Mouse (Mus musculus): ENCODE measurements around the gene Pnkd. TPM values are rescaled to one million over a fixed set of nuclear protein-coding genes. Genes with fewer than 3 reads are reported as not detected.
"Not testable (repeated sequence)": the region's sequence is repeated elsewhere in the genome, so short reads cannot be mapped to it uniquely, and the experiment has no call there.

Pnkd gene
- polyA plus RNA-seq, 1 experiment from 2014 or later: 170 TPM

DNA sequence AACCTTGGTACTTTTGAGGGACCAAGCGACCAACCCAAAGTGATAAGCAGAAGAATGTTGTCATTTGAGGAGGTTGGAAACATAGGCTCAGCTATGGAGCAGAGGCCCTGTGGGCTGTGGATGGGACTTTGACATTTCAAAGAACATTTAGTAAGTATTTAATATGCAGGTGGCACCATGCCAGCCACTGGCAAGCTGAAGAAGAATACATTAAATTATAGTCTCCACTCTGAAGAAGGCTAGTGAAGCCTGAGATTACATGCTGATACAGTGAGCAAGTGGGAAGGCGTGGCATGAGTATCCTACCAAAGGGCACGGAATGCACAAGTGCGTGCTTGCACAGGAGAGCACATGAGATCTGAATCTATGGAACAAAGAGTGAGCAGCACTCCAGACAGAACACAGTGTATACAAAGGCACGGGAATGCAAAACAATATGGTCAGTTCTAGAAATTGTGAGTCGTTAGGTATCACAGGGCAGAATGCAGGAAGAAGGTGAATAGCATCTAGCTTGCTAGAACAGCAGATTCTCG is 45.2 kb downstream of the Pnkd start:
- Histone ChIP-seq H3K27me3 (ENCODE audit: insufficient read depth, poor library complexity, severe bottlenecking) (no peaks in the 10 kb centered on the region), H3K36me3 (peaks cover 15% of the 10 kb centered on the region; the same call in 1 of the 2 replicates), H3K4me3 (no peak overlapping the region), H3K4me1 (peaks cover 41% of the 10 kb centered on the region), H3K27ac (no peak overlapping the region), H3K9me3 (no peaks in the 10 kb centered on the region)
- DNase-seq (ENCODE audit: low spot score): no peak
- 76% methylated on average over 7 of the region's 7 CpGs for WGBS

DNA sequence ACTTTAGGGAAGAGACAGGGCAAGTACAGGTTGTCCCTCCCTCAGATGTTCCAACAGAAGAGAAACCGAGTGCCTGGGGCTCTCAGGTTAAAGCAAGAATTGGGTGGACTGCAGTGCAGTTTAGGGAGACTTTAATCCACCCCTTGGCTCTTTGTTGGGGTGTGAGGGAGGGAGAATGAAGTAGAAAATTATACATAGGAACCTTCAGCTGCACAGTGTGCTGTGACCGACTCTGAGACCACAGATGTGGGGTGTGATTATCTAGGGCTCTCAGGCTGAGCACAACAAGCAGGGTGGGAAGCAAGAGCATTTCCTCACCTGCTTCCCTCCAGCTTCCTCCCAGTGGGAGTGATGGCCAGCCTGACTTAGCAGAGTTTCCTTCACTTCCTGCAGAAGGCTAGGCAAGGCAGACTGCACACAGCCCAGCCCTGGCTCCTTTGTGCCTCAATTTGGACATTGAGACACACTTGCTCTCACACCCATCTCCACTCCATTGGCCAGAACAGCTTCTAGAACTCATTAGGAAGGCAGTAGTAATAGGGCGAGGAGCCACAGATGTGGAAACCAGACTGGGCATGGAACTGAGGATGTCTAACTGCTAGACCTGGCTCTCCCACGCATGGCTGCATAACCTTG is 46.4 kb downstream of the Pnkd start:
- Histone ChIP-seq H3K4me1 (peaks cover 48% of the 10 kb centered on the region), H3K36me3 (peaks cover 12% of the 10 kb centered on the region; the same call in 1 of the 2 replicates), H3K27me3 (ENCODE audit: insufficient read depth, poor library complexity, severe bottlenecking) (no peaks in the 10 kb centered on the region), H3K27ac (peak overlapping the region; percentile 80; the same call in 1 of the 2 replicates), H3K9me3 (no peaks in the 10 kb centered on the region), H3K4me3 (no peak overlapping the region)
- WGBS: 73% methylated on average over 4 of the region's 4 CpGs
- DNase-seq (ENCODE audit: low spot score): no peak

DNA sequence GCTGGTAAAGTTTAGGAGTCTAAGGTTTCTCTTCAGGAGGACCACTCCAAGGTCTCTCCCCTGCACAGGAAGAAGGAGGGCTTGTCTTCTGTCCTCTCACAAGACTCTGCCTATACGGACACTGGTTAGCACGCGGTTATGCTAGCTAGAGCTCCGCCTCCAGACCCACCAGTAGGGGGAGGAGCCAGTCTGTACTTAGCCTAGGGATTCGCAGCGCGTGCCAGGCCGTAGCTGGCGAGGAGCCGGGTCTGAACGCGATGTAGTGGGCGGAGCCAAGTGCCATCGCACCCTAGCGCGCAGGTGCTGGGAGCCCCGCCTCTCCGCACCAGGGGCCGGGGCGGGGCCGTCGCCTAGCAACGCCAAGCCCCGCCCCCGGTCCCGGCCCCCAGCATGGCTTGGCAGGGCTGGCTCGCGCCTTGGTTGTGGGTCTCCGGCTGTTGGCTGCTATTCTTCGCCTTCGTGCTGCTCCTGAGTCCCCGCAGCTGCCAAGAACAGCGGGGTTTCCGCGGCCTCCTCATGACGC is 47.6 kb downstream of the Pnkd start:
- DNase-seq (ENCODE audit: low spot score): peak; percentile 98
- H3K27ac ChIP-seq: peak overlapping the region; percentile 80
- peaks cover 12% of the 10 kb centered on the region; the same call in 1 of the 2 replicates for H3K36me3 ChIP-seq
- no peaks in the 10 kb centered on the region for H3K9me3 ChIP-seq
- no peaks in the 10 kb centered on the region for H3K27me3 ChIP-seq (ENCODE audit: insufficient read depth, poor library complexity, severe bottlenecking)
- under 1% methylated on average over 36 of the region's 36 CpGs for WGBS
- H3K4me3 ChIP-seq: peak overlapping the region; percentile 69
- peaks cover 54% of the 10 kb centered on the region for H3K4me1 ChIP-seq

DNA sequence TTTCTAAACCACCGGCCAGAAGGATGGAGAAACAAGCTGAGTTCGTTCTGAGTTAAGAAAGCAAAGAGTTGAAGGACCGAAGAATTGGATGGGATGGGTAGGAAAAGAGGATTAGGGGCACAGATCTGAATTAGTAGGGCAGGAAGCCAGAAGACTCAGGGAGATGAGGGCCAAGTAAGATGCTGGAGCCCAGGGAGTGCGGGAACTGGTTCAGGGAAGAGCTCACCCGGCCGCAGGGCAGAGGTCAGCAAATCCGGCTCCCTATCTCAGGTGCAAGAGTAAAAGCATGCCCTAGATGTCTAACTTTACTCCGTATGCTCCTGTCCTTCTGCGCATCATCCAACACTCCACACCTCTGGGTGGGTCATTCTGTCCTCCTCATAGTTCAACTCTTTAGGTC is 48.2 kb downstream of the Pnkd start:
- WGBS: 3% methylated on average over 9 of the region's 9 CpGs
- Histone ChIP-seq H3K27me3 (ENCODE audit: insufficient read depth, poor library complexity, severe bottlenecking) (no peaks in the 10 kb centered on the region), H3K36me3 (peaks cover 12% of the 10 kb centered on the region; the same call in 1 of the 2 replicates), H3K27ac (peak overlapping the region; percentile 80), H3K4me1 (peaks cover 60% of the 10 kb centered on the region), H3K4me3 (peak overlapping the region; percentile 69), H3K9me3 (no peaks in the 10 kb centered on the region)
- DNase-seq (ENCODE audit: low spot score): no peak

DNA sequence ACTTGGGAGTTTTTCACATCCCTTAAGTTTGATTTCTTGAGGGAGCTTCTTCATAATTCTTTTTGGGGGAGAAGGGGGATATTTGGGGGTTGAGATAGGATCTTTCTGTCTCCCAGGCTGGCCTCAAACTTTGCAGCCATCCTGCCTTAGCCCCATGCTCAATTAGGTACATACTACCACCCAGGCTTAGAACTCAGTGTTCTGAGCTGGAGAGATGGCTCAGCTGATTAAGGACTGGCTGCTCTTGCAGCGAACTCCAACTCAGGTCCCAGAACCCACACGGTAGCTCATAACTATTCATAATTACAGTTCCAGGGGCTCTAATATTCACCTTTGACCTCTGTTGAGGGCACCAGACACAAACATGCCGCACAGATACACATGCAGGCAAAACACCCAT is 49.9 kb downstream of the Pnkd start:
- Histone ChIP-seq H3K27me3 (ENCODE audit: insufficient read depth, poor library complexity, severe bottlenecking) (no peaks in the 10 kb centered on the region), H3K27ac (no peak overlapping the region), H3K36me3 (no peaks in the 10 kb centered on the region), H3K9me3 (no peaks in the 10 kb centered on the region), H3K4me3 (no peak overlapping the region), H3K4me1 (peaks cover 67% of the 10 kb centered on the region)
- WGBS: 86% methylated on average over 3 of the region's 3 CpGs
- DNase-seq (ENCODE audit: low spot score): no peak

DNA sequence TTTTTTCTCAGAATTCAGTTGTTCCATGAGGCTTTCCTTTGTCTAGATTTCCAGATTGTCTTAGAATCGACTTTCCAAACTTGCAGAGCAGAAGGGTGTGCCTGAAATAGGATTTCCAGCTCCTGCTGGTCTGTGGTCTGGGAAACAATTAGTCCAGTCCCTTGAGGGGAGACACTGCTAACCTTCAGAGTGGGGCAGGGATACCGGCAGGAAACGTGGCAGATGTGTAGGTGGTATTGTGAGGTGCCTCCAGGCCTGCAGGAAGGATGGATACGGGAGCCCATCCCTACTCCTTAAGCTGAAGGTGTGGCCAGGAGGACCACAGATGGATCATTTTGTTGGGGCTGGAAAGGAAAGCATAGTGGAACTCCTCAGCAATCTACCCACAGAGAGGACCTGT is 50.3 kb downstream of the Pnkd start:
- Histone ChIP-seq H3K4me1 (peaks cover 71% of the 10 kb centered on the region), H3K27me3 (ENCODE audit: insufficient read depth, poor library complexity, severe bottlenecking) (no peaks in the 10 kb centered on the region), H3K27ac (0 out of 2 replicates have a peak overlapping the region, but pooled peaks have one; percentile 9), H3K9me3 (no peaks in the 10 kb centered on the region), H3K4me3 (no peak overlapping the region), H3K36me3 (no peaks in the 10 kb centered on the region)
- no peak for DNase-seq (ENCODE audit: low spot score)
- 52% methylated on average over 4 of the region's 4 CpGs for WGBS

DNA sequence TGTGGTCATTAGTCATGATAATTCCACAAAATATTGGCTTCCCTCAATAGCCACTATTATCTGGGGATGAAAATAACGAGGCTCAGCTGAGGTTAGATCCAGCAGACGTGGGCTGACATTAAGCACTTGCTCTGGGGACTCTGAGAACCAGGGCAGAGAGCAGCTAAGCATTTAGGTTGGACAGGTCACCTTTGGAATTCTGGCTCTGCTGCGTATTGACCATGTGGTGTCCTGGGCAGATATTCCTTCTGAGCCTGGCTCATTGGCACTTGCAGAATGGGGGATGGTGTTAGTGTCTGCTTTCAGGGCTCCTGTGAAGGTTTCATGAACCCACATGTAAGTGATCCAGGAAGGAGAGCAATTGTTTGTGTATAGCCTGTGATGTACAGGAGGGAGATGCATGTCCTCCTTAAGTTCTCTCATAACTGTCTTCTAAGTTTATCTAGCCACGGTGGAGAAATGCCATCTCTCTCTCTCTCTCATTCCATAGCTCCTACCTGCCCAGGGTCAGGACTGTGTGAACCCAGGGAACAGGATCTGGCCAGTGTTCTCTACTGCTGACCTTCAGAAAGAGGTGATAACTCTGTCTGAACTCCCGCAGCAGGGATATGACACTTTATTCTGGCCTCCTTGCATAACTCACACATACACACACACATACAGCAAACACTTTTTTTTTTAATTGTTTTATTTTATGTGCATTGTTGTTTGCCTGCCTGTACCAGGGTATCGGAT is 50.9 kb downstream of the Pnkd start:
- Histone ChIP-seq H3K4me3 (no peak overlapping the region), H3K27ac (0 out of 2 replicates have a peak overlapping the region, but pooled peaks have one; percentile 9), H3K4me1 (peaks cover 72% of the 10 kb centered on the region), H3K36me3 (peaks cover 3% of the 10 kb centered on the region), H3K9me3 (no peaks in the 10 kb centered on the region), H3K27me3 (ENCODE audit: insufficient read depth, poor library complexity, severe bottlenecking) (no peaks in the 10 kb centered on the region)
- DNase-seq (ENCODE audit: low spot score): no peak
- WGBS: 81% methylated on average over 6 of the region's 6 CpGs

DNA sequence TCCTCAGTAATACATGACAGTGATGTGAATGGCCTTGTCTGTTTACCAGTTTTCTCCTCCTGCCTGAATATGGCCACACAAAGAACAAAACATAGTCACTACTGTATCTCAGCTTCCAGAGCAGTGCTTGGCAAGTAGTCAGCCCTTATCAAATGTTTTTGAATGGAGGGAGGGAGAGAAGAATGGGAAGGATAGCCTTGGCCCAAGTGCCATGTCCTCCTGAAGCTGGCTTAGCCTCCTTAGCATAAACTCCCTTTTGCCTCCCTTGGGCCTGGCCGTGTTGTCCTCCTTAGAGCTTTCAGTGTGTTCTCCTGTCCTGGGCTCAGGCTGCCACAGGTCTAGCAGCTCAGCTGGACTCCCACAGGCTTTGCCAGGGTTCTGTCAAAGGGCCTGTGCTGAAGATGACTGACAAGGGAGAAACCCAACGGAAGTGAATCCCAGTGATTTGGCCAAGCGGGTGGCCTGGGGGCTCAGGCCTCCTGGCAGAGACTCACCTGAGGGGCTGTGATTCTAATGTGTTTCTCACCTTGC is 52.6 kb downstream of the Pnkd start:
- no peak for DNase-seq (ENCODE audit: low spot score)
- Histone ChIP-seq H3K4me3 (no peak overlapping the region), H3K36me3 (peaks cover 3% of the 10 kb centered on the region), H3K9me3 (no peaks in the 10 kb centered on the region), H3K27me3 (ENCODE audit: insufficient read depth, poor library complexity, severe bottlenecking) (no peaks in the 10 kb centered on the region), H3K4me1 (peaks cover 55% of the 10 kb centered on the region), H3K27ac (peak overlapping the region; percentile 53; the same call in 1 of the 2 replicates)
- WGBS: 62% methylated on average over 3 of the region's 3 CpGs

DNA sequence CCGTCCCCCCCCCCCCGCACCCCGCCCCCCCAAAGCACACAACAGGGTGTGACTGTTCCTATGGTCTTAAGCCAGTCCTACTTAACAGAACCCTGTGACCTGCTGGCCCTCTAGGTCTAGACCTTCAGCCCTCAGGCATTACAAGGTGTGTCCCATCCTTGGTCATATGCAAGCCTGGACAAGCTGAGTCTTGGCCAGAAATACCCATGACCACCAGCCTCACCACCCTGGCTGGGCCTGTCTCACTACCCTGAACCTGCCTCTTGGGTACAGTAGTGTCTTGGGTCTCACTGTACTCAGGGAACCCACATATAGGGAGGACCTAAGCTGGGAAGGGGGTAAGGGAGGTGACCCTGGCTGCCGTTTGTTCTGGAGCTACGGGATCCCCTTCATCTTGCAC is 53.3 kb downstream of the Pnkd start:
- Histone ChIP-seq H3K4me1 (peaks cover 55% of the 10 kb centered on the region), H3K36me3 (peaks cover 3% of the 10 kb centered on the region), H3K27ac (no peak overlapping the region; the same call in 1 of the 2 replicates), H3K27me3 (ENCODE audit: insufficient read depth, poor library complexity, severe bottlenecking) (no peaks in the 10 kb centered on the region), H3K4me3 (no peak overlapping the region), H3K9me3 (no peaks in the 10 kb centered on the region)
- 75% methylated on average over 5 of the region's 5 CpGs for WGBS
- no peak for DNase-seq (ENCODE audit: low spot score)

DNA sequence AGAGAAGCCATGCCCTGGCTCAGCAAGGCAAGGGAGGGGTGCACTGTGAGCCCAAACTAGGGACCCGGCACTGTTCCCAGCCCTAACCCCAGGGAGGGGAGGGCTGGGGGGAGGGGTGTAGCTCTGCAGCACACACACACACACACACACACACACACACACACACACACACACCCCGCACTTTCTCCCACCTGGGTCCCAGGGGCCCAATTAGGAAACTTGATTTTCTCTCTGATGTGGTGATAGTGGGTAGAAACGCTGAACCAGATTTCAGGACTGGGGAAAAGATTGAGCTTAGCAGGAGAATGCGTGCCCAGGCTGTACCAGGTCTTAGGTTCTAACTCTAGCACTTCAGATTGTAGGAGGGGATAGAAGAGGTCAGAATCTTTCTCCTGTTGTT is 53.9 kb downstream of the Pnkd start:
- DNase-seq (ENCODE audit: low spot score): no peak
- no peaks in the 10 kb centered on the region for H3K9me3 ChIP-seq
- H3K4me1 ChIP-seq: peaks cover 55% of the 10 kb centered on the region
- H3K4me3 ChIP-seq: no peak overlapping the region
- WGBS: 78% methylated on average over 4 of the region's 4 CpGs
- H3K27me3 ChIP-seq (ENCODE audit: insufficient read depth, poor library complexity, severe bottlenecking): no peaks in the 10 kb centered on the region
- no peak overlapping the region; the same call in 1 of the 2 replicates for H3K27ac ChIP-seq
- peaks cover 3% of the 10 kb centered on the region for H3K36me3 ChIP-seq

DNA sequence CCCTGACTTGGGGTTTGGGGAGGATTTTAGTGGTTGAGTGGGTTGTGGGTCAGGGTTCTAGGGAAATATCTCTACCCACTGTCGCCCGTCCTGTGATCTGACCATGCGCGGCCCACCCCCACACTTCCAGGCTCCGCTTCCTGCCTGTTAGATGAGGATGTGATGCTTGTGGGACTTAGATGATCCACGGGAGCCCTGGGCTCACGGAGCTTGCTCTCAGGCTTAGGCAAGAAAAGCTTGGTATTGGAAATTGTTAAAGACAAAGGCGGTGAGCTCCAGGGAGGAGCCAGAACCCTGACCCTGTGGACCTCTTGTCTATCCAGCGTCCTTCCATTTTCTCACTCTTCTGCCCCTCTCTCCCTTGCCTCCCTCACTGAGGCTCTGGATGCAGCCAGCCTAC is 55.2 kb downstream of the Pnkd start:
- no peaks in the 10 kb centered on the region for H3K9me3 ChIP-seq
- 82% methylated on average over 9 of the region's 9 CpGs for WGBS
- H3K27ac ChIP-seq: no peak overlapping the region
- H3K4me3 ChIP-seq: no peak overlapping the region
- H3K36me3 ChIP-seq: peaks cover 3% of the 10 kb centered on the region
- H3K4me1 ChIP-seq: peaks cover 53% of the 10 kb centered on the region
- H3K27me3 ChIP-seq (ENCODE audit: insufficient read depth, poor library complexity, severe bottlenecking): no peaks in the 10 kb centered on the region
- no peak for DNase-seq (ENCODE audit: low spot score)

DNA sequence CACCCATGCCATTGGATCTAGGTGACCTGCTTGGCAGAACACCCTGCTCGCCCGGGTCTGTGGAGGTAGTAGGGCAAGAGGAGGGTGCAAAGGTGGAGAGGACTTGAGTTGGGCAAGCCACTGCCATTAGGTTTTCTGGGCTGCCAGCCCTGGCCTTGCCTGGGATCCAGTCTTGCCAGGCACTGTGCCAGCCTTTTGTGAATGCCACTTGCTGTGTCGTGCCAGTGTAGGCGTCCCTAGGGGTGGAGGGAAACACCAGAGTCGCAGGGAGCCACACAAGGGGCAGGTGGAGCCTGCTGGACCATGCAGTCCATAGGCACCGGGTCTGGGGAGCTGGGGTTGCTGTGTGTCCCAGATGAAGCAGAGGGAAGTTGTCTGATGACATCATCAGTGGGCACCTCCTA is 55.6 kb downstream of the Pnkd start:
- Histone ChIP-seq H3K36me3 (peaks cover 3% of the 10 kb centered on the region), H3K4me1 (peaks cover 48% of the 10 kb centered on the region), H3K27me3 (ENCODE audit: insufficient read depth, poor library complexity, severe bottlenecking) (no peaks in the 10 kb centered on the region), H3K27ac (no peak overlapping the region), H3K9me3 (no peaks in the 10 kb centered on the region), H3K4me3 (no peak overlapping the region)
- DNase-seq (ENCODE audit: low spot score): no peak
- 93% methylated on average over 6 of the region's 6 CpGs for WGBS

DNA sequence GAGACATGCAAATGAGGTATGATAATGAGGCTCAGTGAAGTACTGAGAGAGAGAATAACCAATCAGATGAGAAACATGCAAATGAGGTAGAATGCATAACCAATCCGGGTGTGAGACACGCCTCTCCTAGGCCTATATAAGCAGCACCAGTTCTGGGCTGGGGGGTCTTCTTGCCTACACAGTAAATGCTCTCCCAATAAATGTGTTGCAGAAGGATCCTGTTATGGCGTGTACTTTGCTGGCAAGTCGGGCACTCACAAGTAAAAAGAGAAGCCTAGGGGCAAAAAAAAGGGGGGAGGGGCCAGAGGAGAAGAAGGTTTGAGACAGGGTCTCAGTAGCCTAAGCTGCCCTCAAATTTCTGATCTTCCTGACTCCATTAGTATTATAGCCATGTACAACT is 56.3 kb downstream of the Pnkd start:
- 95% methylated on average over 4 of the region's 4 CpGs for WGBS
- DNase-seq (ENCODE audit: low spot score); H3K9me3 ChIP-seq; H3K36me3 ChIP-seq; H3K27me3 ChIP-seq (ENCODE audit: insufficient read depth, poor library complexity, severe bottlenecking); H3K4me3 ChIP-seq; H3K27ac ChIP-seq: not testable (repeated sequence)
- peaks cover 43% of the 10 kb centered on the region for H3K4me1 ChIP-seq
